ENCODE assay signal across 21 mouse cellular contexts in the genomic region with DNA sequence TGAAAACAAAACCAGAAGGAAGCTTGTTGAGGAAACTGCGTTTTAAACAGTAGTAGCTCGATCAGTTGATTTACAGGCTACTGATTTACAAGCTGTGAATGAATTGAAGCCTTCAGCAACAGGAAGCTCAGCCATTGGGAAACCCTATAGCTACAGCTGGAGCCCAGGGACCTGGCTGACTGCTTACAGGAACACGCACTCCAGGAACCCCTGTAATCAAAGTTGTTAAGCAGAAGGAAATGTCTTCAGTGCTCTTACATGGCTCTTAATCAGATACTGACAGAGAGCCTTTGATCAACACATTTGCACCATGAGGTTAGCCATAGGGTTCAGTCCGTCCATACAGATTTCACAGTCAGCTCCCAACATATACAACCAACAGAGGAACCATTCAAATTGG.
DNase-seq lines count a peak whose midpoint lies in the region; ATAC-seq lines count a peak whose summit lies in the region.
"Had no signal": no experiment of that assay in that cellular context is flagged by ENCODE, and none has a peak within 500 bp of the region (broad histone marks: within the 10 kb centered on the region; RNA-seq: fewer than 3 reads in every experiment).

No protein-coding gene starts in this region.

- H3K9me3 ChIP-seq in kidney, embryonic 15.5 days (replicated peaks), result no peaks in the 10 kb centered on the region
- no peaks in the 10 kb centered on the region for H3K9me3 ChIP-seq in neural tube, embryonic 15.5 days (replicated peaks)
- H3K9me3 ChIP-seq in limb, embryonic 11.5 days (ENCODE audit: control insufficient read depth, low read length), result no peaks in the 10 kb centered on the region
- H3K9me3 ChIP-seq: forebrain, embryonic 12.5 days; intestine, embryonic 15.5 days had no signal

- no peaks in the 10 kb centered on the region for H3K27me3 ChIP-seq in kidney, embryonic 15.5 days
- no peaks in the 10 kb centered on the region for H3K27me3 ChIP-seq in neural tube, embryonic 15.5 days (replicated peaks)
- peaks cover 6% of the 10 kb centered on the region; the same call in 1 of the 2 replicates for H3K27me3 ChIP-seq in limb, embryonic 11.5 days (ENCODE audit: control insufficient read depth, insufficient read depth, low read length)
- H3K27me3 ChIP-seq: forebrain, embryonic 12.5 days; intestine, embryonic 15.5 days had no signal

- no peak overlapping the region for H3K27ac ChIP-seq in kidney, embryonic 15.5 days
- H3K27ac ChIP-seq in neural tube, embryonic 15.5 days (replicated peaks), result no peak overlapping the region
- no peak overlapping the region for H3K27ac ChIP-seq in limb, embryonic 11.5 days (replicated peaks; ENCODE audit: low read depth, low read length)
- H3K27ac ChIP-seq: forebrain, embryonic 12.5 days; hindbrain, embryonic 14.5 days; intestine, embryonic 15.5 days; stomach, postnatal 0 days had no signal

- H3K4me1 ChIP-seq in kidney, embryonic 15.5 days, result no peaks in the 10 kb centered on the region; the same call in 1 of the 2 replicates
- no peaks in the 10 kb centered on the region for H3K4me1 ChIP-seq in neural tube, embryonic 15.5 days
- H3K4me1 ChIP-seq in limb, embryonic 11.5 days (ENCODE audit: control insufficient read depth, insufficient read depth, low read length), result no peaks in the 10 kb centered on the region
- H3K4me1 ChIP-seq: forebrain, embryonic 12.5 days; intestine, embryonic 15.5 days had no signal

- DNase-seq in kidney, postnatal 10 days, result no peak
- DNase-seq in neural tube, embryonic 10.5 days (ENCODE audit: extremely low spot score, low spot score), result peak; percentile 32
- peak; percentile 75 for DNase-seq in limb, embryonic 11.5 days (ENCODE audit: low spot score)
- no peak for DNase-seq in right cerebral cortex, postnatal 4 days
- no peak for DNase-seq in Muller cell, postnatal 12 days (ENCODE audit: inconsistent ontology term)
- DNase-seq in layer of hippocampus, postnatal 10 days (ENCODE audit: low spot score in 2 of 2), result no peak
- DNase-seq: B cell, adult 2 months; cerebellum, adult 8-10 months; heart, adult 11 months; heart, postnatal 36 days; kidney, postnatal 36 days; layer of hippocampus, adult 9-11 months; liver; midbrain, embryonic 14.5 days had no signal

- peak; percentile 73 for ATAC-seq in kidney, embryonic 15.5 days (replicated peaks; ENCODE audit: low FRiP score)
- no peak for ATAC-seq in neural tube, embryonic 15.5 days (ENCODE audit: low FRiP score)
- peak; percentile 84 for ATAC-seq in limb, embryonic 11.5 days (ENCODE audit: insufficient number of reproducible peaks, low FRiP score, low TSS enrichment, low read depth)
- ATAC-seq: intestine, embryonic 15.5 days had no signal

- H3K36me3 ChIP-seq in kidney, embryonic 15.5 days, result no peaks in the 10 kb centered on the region
- no peaks in the 10 kb centered on the region for H3K36me3 ChIP-seq in neural tube, embryonic 15.5 days
- H3K36me3 ChIP-seq in limb, embryonic 11.5 days (ENCODE audit: control insufficient read depth, insufficient read depth, low read length), result no peaks in the 10 kb centered on the region
- H3K36me3 ChIP-seq: forebrain, embryonic 12.5 days; intestine, embryonic 15.5 days had no signal

- no peak overlapping the region for H3K4me3 ChIP-seq in kidney, embryonic 15.5 days (replicated peaks)
- no peak overlapping the region for H3K4me3 ChIP-seq in neural tube, embryonic 15.5 days (replicated peaks)
- H3K4me3 ChIP-seq in limb, embryonic 11.5 days (ENCODE audit: low read depth, low read length), result no peak overlapping the region
- H3K4me3 ChIP-seq: forebrain, embryonic 12.5 days; intestine, embryonic 15.5 days; myocyte had no signal

- H3K4me2 ChIP-seq in kidney, embryonic 15.5 days, result no peak overlapping the region
- H3K4me2 ChIP-seq in neural tube, embryonic 15.5 days, result no peak overlapping the region
- H3K4me2 ChIP-seq in limb, embryonic 11.5 days (ENCODE audit: low read depth, severe bottlenecking), result no peak overlapping the region
- H3K4me2 ChIP-seq: forebrain, embryonic 12.5 days; hindbrain, embryonic 14.5 days; intestine, embryonic 15.5 days had no signal

- H3K9ac ChIP-seq in kidney, embryonic 15.5 days, result no peak overlapping the region
- H3K9ac ChIP-seq in neural tube, embryonic 15.5 days (replicated peaks), result no peak overlapping the region
- H3K9ac ChIP-seq in limb, embryonic 11.5 days (ENCODE audit: low read length), result no peak overlapping the region
- H3K9ac ChIP-seq: forebrain, embryonic 12.5 days; hindbrain, embryonic 14.5 days; intestine, embryonic 15.5 days had no signal

- 15% methylated on average over 4 of the region's 4 CpGs for WGBS in kidney, embryonic 15.5 days
- 36% methylated on average over 4 of the region's 4 CpGs for WGBS in neural tube, embryonic 15.5 days
- 5% methylated on average over 4 of the region's 4 CpGs for WGBS in limb, embryonic 11.5 days

Comparison
In these comparisons a context has a peak if more than half of its experiments do, and no peak if none do; other contexts are left out.
1. DNase-seq: peak in neural tube, embryonic 10.5 days (single experiment) and limb, embryonic 11.5 days (single experiment); none in kidney, postnatal 10 days (single experiment), right cerebral cortex, postnatal 4 days (single experiment), Muller cell, postnatal 12 days (single experiment) and layer of hippocampus, postnatal 10 days (0 of 2).